ENCODE assay signal across 18 mouse cellular contexts in the genomic region with DNA sequence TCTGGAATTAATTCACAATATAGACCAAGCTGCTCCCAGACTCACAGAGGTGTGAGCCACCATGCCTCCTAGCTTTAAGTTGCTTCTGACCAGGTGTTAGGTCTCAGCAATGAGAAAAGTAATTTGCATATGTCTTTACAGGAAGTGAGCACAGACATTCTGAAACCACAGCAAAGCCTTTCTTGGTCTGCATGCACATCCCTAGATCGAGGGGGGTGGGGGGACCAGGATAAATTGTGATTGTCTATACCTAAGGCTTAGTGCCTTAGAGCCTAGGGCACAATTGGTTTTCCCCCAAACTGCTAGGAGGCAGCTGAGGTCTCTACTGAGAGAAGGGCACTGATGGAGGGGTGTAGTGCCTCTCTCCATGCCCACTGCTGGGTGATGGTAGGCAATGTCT.
DNase-seq lines count a peak whose midpoint lies in the region; ATAC-seq lines count a peak whose summit lies in the region.
"Had no signal": no experiment of that assay in that cellular context is flagged by ENCODE, and none has a peak within 500 bp of the region (broad histone marks: within the 10 kb centered on the region; RNA-seq: fewer than 3 reads in every experiment).

No protein-coding gene starts in this region.

- H3K27ac ChIP-seq in limb, embryonic 13.5 days: peak overlapping the region; percentile 10; the same call in 1 of the 2 replicates
- no peak overlapping the region for H3K27ac ChIP-seq in limb, embryonic 10.5 days
- H3K27ac ChIP-seq: forebrain, embryonic 15.5 days; hindbrain, embryonic 13.5 days; macrophage; midbrain, embryonic 15.5 days had no signal

- no peaks in the 10 kb centered on the region for H3K9me3 ChIP-seq in limb, embryonic 13.5 days
- H3K9me3 ChIP-seq in limb, embryonic 10.5 days (replicated peaks): no peaks in the 10 kb centered on the region
- H3K9me3 ChIP-seq: forebrain, embryonic 15.5 days; hindbrain, embryonic 13.5 days; limb, embryonic 12.5 days; midbrain, embryonic 15.5 days had no signal

- no peak overlapping the region for H3K4me2 ChIP-seq in limb, embryonic 13.5 days (replicated peaks)
- H3K4me2 ChIP-seq: forebrain, embryonic 15.5 days; hindbrain, embryonic 13.5 days; limb, embryonic 12.5 days; midbrain, embryonic 15.5 days had no signal

- peaks cover 21% of the 10 kb centered on the region for H3K4me1 ChIP-seq in limb, embryonic 13.5 days
- H3K4me1 ChIP-seq in limb, embryonic 10.5 days: peaks cover 36% of the 10 kb centered on the region

- 33% methylated on average over 1 of the region's 1 CpGs for WGBS in limb, embryonic 13.5 days
- WGBS in limb, embryonic 10.5 days: 76% methylated on average over 1 of the region's 1 CpGs

- H3K36me3 ChIP-seq in limb, embryonic 13.5 days: no peaks in the 10 kb centered on the region
- no peaks in the 10 kb centered on the region for H3K36me3 ChIP-seq in limb, embryonic 10.5 days
- H3K36me3 ChIP-seq: forebrain, embryonic 15.5 days; hindbrain, embryonic 13.5 days; limb, embryonic 12.5 days; midbrain, embryonic 15.5 days had no signal

- no peak for DNase-seq in limb, embryonic 10.5 days (ENCODE audit: low spot score)
- DNase-seq in CD4-positive helper T cell, adult 2 months (ENCODE audit: low read depth, low spot score): peak; percentile 84
- peak; percentile 83 for DNase-seq in induced T-regulatory cell, adult 2 months (ENCODE audit: low read depth)
- DNase-seq in thymus, postnatal 0 days (ENCODE audit: low spot score): peak; percentile 80
- no peak for DNase-seq in yolk sac, embryonic 10.5 days (ENCODE audit: low spot score)
- no peak for DNase-seq in kidney, postnatal 14 days
- DNase-seq in kidney, postnatal 10 days: no peak
- DNase-seq: cerebellum, adult 9-11 months; heart, postnatal 10 days; kidney, adult 11 months; kidney, postnatal 36 days; right cerebral cortex, postnatal 25 days had no signal

- H3K9ac ChIP-seq in limb, embryonic 13.5 days: no peak overlapping the region
- H3K9ac ChIP-seq: forebrain, embryonic 15.5 days; hindbrain, embryonic 13.5 days; limb, embryonic 12.5 days; midbrain, embryonic 15.5 days had no signal

- ATAC-seq in limb, embryonic 13.5 days (ENCODE audit: low FRiP score, low read depth): no peak
- ATAC-seq: forebrain, embryonic 15.5 days; midbrain, embryonic 15.5 days had no signal

- no peak overlapping the region for H3K4me3 ChIP-seq in limb, embryonic 13.5 days
- H3K4me3 ChIP-seq in limb, embryonic 10.5 days: no peak overlapping the region
- H3K4me3 ChIP-seq: forebrain, embryonic 15.5 days; hindbrain, embryonic 13.5 days; limb, embryonic 12.5 days; midbrain, embryonic 15.5 days had no signal

- H3K27me3 ChIP-seq in limb, embryonic 13.5 days: no peaks in the 10 kb centered on the region
- H3K27me3 ChIP-seq in limb, embryonic 10.5 days (ENCODE audit: low read depth, poor library complexity, severe bottlenecking): no peaks in the 10 kb centered on the region
- H3K27me3 ChIP-seq: forebrain, embryonic 15.5 days; hindbrain, embryonic 13.5 days; limb, embryonic 12.5 days; midbrain, embryonic 15.5 days had no signal

Comparison
In these comparisons a context has a peak if more than half of its experiments do, and no peak if none do; other contexts are left out.
1. DNase-seq: peak in CD4-positive helper T cell, adult 2 months (single experiment), induced T-regulatory cell, adult 2 months (single experiment) and thymus, postnatal 0 days (single experiment); none in limb, embryonic 10.5 days (single experiment), yolk sac, embryonic 10.5 days (single experiment), kidney, postnatal 14 days (single experiment) and kidney, postnatal 10 days (single experiment).